ENCODE assay signal across 8 mouse cellular contexts in genomic region chr11:29247725-29248124, GRCm38 (mm10). TPM values are rescaled to one million over a fixed set of nuclear protein-coding genes. Genes with fewer than 3 reads are reported as not detected.
A peak's percentile ranks its signal among the peaks of the same experiment; 100 is the strongest.
DNase-seq lines count a peak whose midpoint lies in the region; ATAC-seq lines count a peak whose summit lies in the region.

No protein-coding gene starts in this region.

- 91% methylated on average over 1 of the region's 1 CpGs for WGBS in lung, embryonic 15.5 days
- 96% methylated on average over 1 of the region's 1 CpGs for WGBS in limb, embryonic 12.5 days

- H3K9me3 ChIP-seq in lung, embryonic 15.5 days = no peaks in the 10 kb centered on the region
- H3K9me3 ChIP-seq in limb, embryonic 12.5 days = no peaks in the 10 kb centered on the region

- H3K27ac ChIP-seq in lung, embryonic 15.5 days = no peak overlapping the region
- H3K27ac ChIP-seq in limb, embryonic 12.5 days = no peak overlapping the region

- intact Hi-C loops in left cerebral cortex, postnatal 25 days (cut with DNase I) = loop anchor here (2.0 kb wide), 1 partner anchor 125 kb away; the partner anchor contains the start of gene Ccdc88a

- no peak overlapping the region for H3K9ac ChIP-seq in lung, embryonic 15.5 days
- no peak overlapping the region for H3K9ac ChIP-seq in limb, embryonic 12.5 days (replicated peaks)

- H3K36me3 ChIP-seq in lung, embryonic 15.5 days = 0 out of 2 replicates have a peak, but pooled peaks cover 6% of the 10 kb centered on the region
- peaks cover 13% of the 10 kb centered on the region for H3K36me3 ChIP-seq in limb, embryonic 12.5 days
- H3K36me3 ChIP-seq in splenic B cell, adult 2 months (ENCODE audit: control insufficient read depth, insufficient read depth, low read length, poor library complexity, severe bottlenecking) = no peaks in the 10 kb centered on the region

- peak; percentile 15 for DNase-seq in CD4-positive, CD25-positive, alpha-beta regulatory T cell, adult 2 months (ENCODE audit: low read depth, low spot score)
- DNase-seq in lung, postnatal 14 days = no peak
- peak; percentile 12 for DNase-seq in splenic B cell, adult 2 months (ENCODE audit: low read depth, low spot score)
- no peak for DNase-seq in left cerebral cortex, postnatal 25 days (ENCODE audit: low spot score in 2 of 2)

- H3K4me3 ChIP-seq in lung, embryonic 15.5 days = peak overlapping the region; percentile 77
- peak overlapping the region; percentile 83 for H3K4me3 ChIP-seq in limb, embryonic 12.5 days (replicated peaks)

- H3K4me1 ChIP-seq in lung, embryonic 15.5 days = peaks cover 12% of the 10 kb centered on the region
- H3K4me1 ChIP-seq in limb, embryonic 12.5 days (replicated peaks) = 0 out of 2 replicates have a peak, but pooled peaks cover 12% of the 10 kb centered on the region

- no peaks in the 10 kb centered on the region for H3K27me3 ChIP-seq in lung, embryonic 15.5 days
- H3K27me3 ChIP-seq in limb, embryonic 12.5 days = no peaks in the 10 kb centered on the region
- no peaks in the 10 kb centered on the region for H3K27me3 ChIP-seq in splenic B cell, adult 2 months (ENCODE audit: control insufficient read depth, insufficient read depth, low read length, poor library complexity, severe bottlenecking)

- H3K4me2 ChIP-seq in lung, embryonic 15.5 days = peak overlapping the region; percentile 79
- H3K4me2 ChIP-seq in limb, embryonic 12.5 days = peak overlapping the region; percentile 49

- no peak for ATAC-seq in CD4-positive, CD25-positive, alpha-beta regulatory T cell, adult 4 months
- ATAC-seq in lung, embryonic 15.5 days (ENCODE audit: borderline replicate concordance, extremely low read depth, low FRiP score, low TSS enrichment) = peak; percentile 2; the same call in 1 of the 2 replicates
- ATAC-seq in limb, embryonic 12.5 days (ENCODE audit: insufficient number of reproducible peaks, insufficient read depth, low FRiP score, low TSS enrichment, low read depth) = peak; percentile 17
- ATAC-seq in activated CD4-positive, CD25-positive, alpha-beta regulatory T cell, adult 4 months = no peak

RNA-seq across cellular contexts. Expression of gene Cfap36, which starts 0.5 kb away (rescaled TPM):
- polyA plus RNA-seq in CD4-positive, CD25-positive, alpha-beta regulatory T cell, adult 4 months (2017; shearing (Covaris generic)) = 10 to 100 TPM; 20.7 to 25.7 TPM
- 60.1 and 66.2 TPM in 2 replicates for polyA plus RNA-seq in lung, embryonic 15.5 days (2015; fragmentation: Nextera tagmentation; extraction: Ambion mirVana)
- 63.2 and 64.4 TPM in 2 replicates for polyA plus RNA-seq in limb, embryonic 12.5 days (2016; fragmentation: Nextera tagmentation; extraction: Ambion mirVana)
- 100 to 1,000 TPM; 124 to 128 TPM for total RNA-seq in left cerebral cortex, postnatal 25 days (2021)
- polyA plus RNA-seq in activated CD4-positive, CD25-positive, alpha-beta regulatory T cell, adult 4 months (2017; shearing (Covaris generic)) = 10 to 100 TPM; 29.6 to 32.0 TPM

Comparison
In these comparisons a context has a peak if more than half of its experiments do, and no peak if none do; other contexts are left out.
1. DNase-seq: peak in CD4-positive, CD25-positive, alpha-beta regulatory T cell, adult 2 months (single experiment) and splenic B cell, adult 2 months (single experiment); none in lung, postnatal 14 days (single experiment) and left cerebral cortex, postnatal 25 days (0 of 2).
2. ATAC-seq: peak in lung, embryonic 15.5 days (single experiment) and limb, embryonic 12.5 days (single experiment); none in CD4-positive, CD25-positive, alpha-beta regulatory T cell, adult 4 months (single experiment) and activated CD4-positive, CD25-positive, alpha-beta regulatory T cell, adult 4 months (single experiment).